Mouse (Mus musculus) liver, embryonic 14.5 days (tissue): ENCODE results near the gene Rassf6.

ENCODE experiments used
- CTCF ChIP-seq: IDR thresholded peaks from 2 replicates; pipeline ENCODE4 v1.5.1; 2016; ENCODE audit warnings: antibody characterized with exemption, low read depth, control low read depth
- EP300 ChIP-seq: IDR thresholded peaks from 2 replicates; pipeline ENCODE4 v1.6.1; 2016; ENCODE audit warnings: antibody characterized with exemption, low read depth

DNA sequence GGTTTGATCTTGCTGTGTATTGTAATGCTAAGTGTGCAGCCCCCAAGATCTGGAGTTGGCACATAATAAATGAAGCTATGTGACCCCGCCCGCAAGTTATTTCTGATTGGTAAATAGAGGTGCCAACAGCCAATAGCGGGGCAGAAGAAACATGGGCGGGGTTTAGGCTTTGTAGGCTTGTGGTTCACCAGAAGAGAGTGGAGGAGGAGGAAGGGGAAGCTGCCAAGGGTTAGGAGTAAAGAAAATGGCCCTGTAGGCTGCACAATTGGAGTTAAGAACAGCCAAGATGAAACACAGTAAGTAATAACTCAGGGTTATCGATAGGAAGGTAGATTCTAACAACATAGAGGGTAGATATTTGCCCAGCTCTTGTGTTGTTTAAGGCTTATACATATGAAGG, 53.9 kb downstream of the Rassf6 start:
- no peak for TF ChIP-seq CTCF
- TF ChIP-seq EP300: no peak
